Mouse (Mus musculus): ENCODE data around the gene Fry. TPM values are rescaled to one million over a fixed set of nuclear protein-coding genes. Genes with fewer than 3 reads are reported as not detected.
A peak's percentile ranks its signal among the peaks of the same experiment; 100 is the strongest.

Gene Fry
- polyA plus RNA-seq, 1 experiment from 2014 or later = 5.5 TPM

- H3K27ac ChIP-seq (ENCODE audit: low read depth) = no peak overlapping the region
- no peak overlapping the region for H3K4me2 ChIP-seq
- H3K36me3 ChIP-seq (ENCODE audit: insufficient read depth) = no peaks in the 10 kb centered on the region
- DNase-seq (no peak), ATAC-seq (ENCODE audit: insufficient read depth) (no peak)
- no peak overlapping the region for H3K9ac ChIP-seq
- H3K27me3 ChIP-seq (ENCODE audit: insufficient read depth, low read length) = no peaks in the 10 kb centered on the region
- H3K9me3 ChIP-seq (ENCODE audit: low read depth, low read length) = no peaks in the 10 kb centered on the region
- H3K4me3 ChIP-seq (ENCODE audit: low read depth, low read length) = no peak overlapping the region
- H3K4me1 ChIP-seq (ENCODE audit: insufficient read depth) = 0 out of 2 replicates have a peak, but pooled peaks cover 2% of the 10 kb centered on the region
- 78% methylated on average over 8 of the region's 8 CpGs for WGBS
- TF ChIP-seq CTCF (IDR thresholded peaks at IDR 0.05; ENCODE audit: low read depth) = no peak
Measured at GRCm38 (mm10) chr5:150155388-150155787, 36.9 kb downstream of the Fry start.

GRCm38 (mm10) chr5:150156063-150156786 lies 37.8 kb downstream of the Fry start:
- WGBS = 76% methylated on average over 16 of the region's 16 CpGs
- H3K9me3 ChIP-seq (ENCODE audit: low read depth, low read length) = no peaks in the 10 kb centered on the region
- H3K4me1 ChIP-seq (ENCODE audit: insufficient read depth) = 0 out of 2 replicates have a peak, but pooled peaks cover 2% of the 10 kb centered on the region
- H3K36me3 ChIP-seq (ENCODE audit: insufficient read depth) = no peaks in the 10 kb centered on the region
- ATAC-seq (ENCODE audit: insufficient read depth) (no peak), DNase-seq (no peak)
- H3K4me3 ChIP-seq (ENCODE audit: low read depth, low read length) = no peak overlapping the region
- no peaks in the 10 kb centered on the region for H3K27me3 ChIP-seq (ENCODE audit: insufficient read depth, low read length)
- no peak overlapping the region for H3K27ac ChIP-seq (ENCODE audit: low read depth)
- no peak for TF ChIP-seq CTCF (IDR thresholded peaks at IDR 0.05; ENCODE audit: low read depth)
- H3K4me2 ChIP-seq = no peak overlapping the region
- no peak overlapping the region for H3K9ac ChIP-seq

GRCm38 (mm10) chr5:150157682-150158081 lies 39.2 kb downstream of the Fry start:
- ATAC-seq (ENCODE audit: insufficient read depth) (no peak), DNase-seq (peak; percentile 56)
- Histone ChIP-seq H3K36me3 (ENCODE audit: insufficient read depth) (no peaks in the 10 kb centered on the region), H3K4me2 (no peak overlapping the region), H3K9ac (no peak overlapping the region), H3K27ac (ENCODE audit: low read depth) (no peak overlapping the region), H3K4me3 (ENCODE audit: low read depth, low read length) (no peak overlapping the region), H3K27me3 (ENCODE audit: insufficient read depth, low read length) (no peaks in the 10 kb centered on the region), H3K9me3 (ENCODE audit: low read depth, low read length) (no peaks in the 10 kb centered on the region), H3K4me1 (ENCODE audit: insufficient read depth) (no peaks in the 10 kb centered on the region)
- WGBS = 37% methylated on average over 6 of the region's 6 CpGs
- TF ChIP-seq CTCF (IDR thresholded peaks at IDR 0.05; ENCODE audit: low read depth) = peak; percentile 74

GRCm38 (mm10) chr5:150159151-150159550 lies 40.7 kb downstream of the Fry start:
- Histone ChIP-seq H3K27me3 (ENCODE audit: insufficient read depth, low read length) (no peaks in the 10 kb centered on the region), H3K9ac (no peak overlapping the region), H3K36me3 (ENCODE audit: insufficient read depth) (no peaks in the 10 kb centered on the region), H3K27ac (ENCODE audit: low read depth) (no peak overlapping the region), H3K4me1 (ENCODE audit: insufficient read depth) (no peaks in the 10 kb centered on the region), H3K4me2 (no peak overlapping the region), H3K4me3 (ENCODE audit: low read depth, low read length) (no peak overlapping the region), H3K9me3 (ENCODE audit: low read depth, low read length) (no peaks in the 10 kb centered on the region)
- 52% methylated on average over 5 of the region's 5 CpGs for whole genome bisulfite sequencing
- DNase-seq (no peak), ATAC-seq (ENCODE audit: insufficient read depth) (no peak)
- no peak for TF ChIP-seq CTCF (IDR thresholded peaks at IDR 0.05; ENCODE audit: low read depth)

GRCm38 (mm10) chr5:150161193-150161592 lies 42.7 kb downstream of the Fry start:
- H3K4me1 ChIP-seq (ENCODE audit: insufficient read depth) = no peaks in the 10 kb centered on the region
- H3K4me3 ChIP-seq (ENCODE audit: low read depth, low read length) = no peak overlapping the region
- 80% methylated on average over 6 of the region's 6 CpGs for WGBS
- no peak overlapping the region for H3K4me2 ChIP-seq
- H3K9ac ChIP-seq = no peak overlapping the region
- H3K27ac ChIP-seq (ENCODE audit: low read depth) = no peak overlapping the region
- no peaks in the 10 kb centered on the region for H3K27me3 ChIP-seq (ENCODE audit: insufficient read depth, low read length)
- H3K36me3 ChIP-seq (ENCODE audit: insufficient read depth) = no peaks in the 10 kb centered on the region
- H3K9me3 ChIP-seq (ENCODE audit: low read depth, low read length) = no peaks in the 10 kb centered on the region
- DNase-seq = no peak
- ATAC-seq (ENCODE audit: insufficient read depth) = no peak
- peak; percentile 33; the same call in 1 of the 2 replicates for TF ChIP-seq CTCF (IDR thresholded peaks at IDR 0.05; ENCODE audit: low read depth)

GRCm38 (mm10) chr5:150161898-150162297 lies 43.5 kb downstream of the Fry start:
- Histone ChIP-seq H3K9ac (no peak overlapping the region), H3K27ac (ENCODE audit: low read depth) (no peak overlapping the region), H3K9me3 (ENCODE audit: low read depth, low read length) (no peaks in the 10 kb centered on the region), H3K36me3 (ENCODE audit: insufficient read depth) (no peaks in the 10 kb centered on the region), H3K4me2 (no peak overlapping the region), H3K4me3 (ENCODE audit: low read depth, low read length) (no peak overlapping the region), H3K4me1 (ENCODE audit: insufficient read depth) (no peaks in the 10 kb centered on the region), H3K27me3 (ENCODE audit: insufficient read depth, low read length) (no peaks in the 10 kb centered on the region)
- ATAC-seq (ENCODE audit: insufficient read depth) (no peak), DNase-seq (no peak)
- TF ChIP-seq CTCF (IDR thresholded peaks at IDR 0.05; ENCODE audit: low read depth) = no peak
- 69% methylated on average over 5 of the region's 5 CpGs for WGBS

GRCm38 (mm10) chr5:150164671-150165070 lies 46.2 kb downstream of the Fry start:
- Histone ChIP-seq H3K27ac (ENCODE audit: low read depth) (no peak overlapping the region), H3K4me1 (ENCODE audit: insufficient read depth) (no peaks in the 10 kb centered on the region), H3K36me3 (ENCODE audit: insufficient read depth) (no peaks in the 10 kb centered on the region), H3K4me3 (ENCODE audit: low read depth, low read length) (no peak overlapping the region), H3K27me3 (ENCODE audit: insufficient read depth, low read length) (no peaks in the 10 kb centered on the region), H3K9ac (no peak overlapping the region), H3K4me2 (no peak overlapping the region), H3K9me3 (ENCODE audit: low read depth, low read length) (no peaks in the 10 kb centered on the region)
- 90% methylated on average over 3 of the region's 3 CpGs for WGBS
- no peak for TF ChIP-seq CTCF (IDR thresholded peaks at IDR 0.05; ENCODE audit: low read depth)
- ATAC-seq (ENCODE audit: insufficient read depth) (no peak), DNase-seq (no peak)

Data from lung, embryonic 14.5 days (tissue).